Mouse (Mus musculus) CH12.LX (cell line): Measurements from ENCODE around the gene Abcc2. TPM values are rescaled to one million over a fixed set of nuclear protein-coding genes. Genes with fewer than 3 reads are reported as not detected.
A peak's percentile ranks its signal among the peaks of the same experiment; 100 is the strongest.

Source experiments
- DNase-seq: peaks from one replicate; pipeline ENCODE4 v3.0.0-alpha.2; 2013; ENCODE audit errors: extremely low read depth
- H3K27ac ChIP-seq: 2 replicates; pipeline ENCODE4 v1.5.1; 2012; ENCODE audit warnings: low read depth, mild to moderate bottlenecking, control low read depth, moderate library complexity; ENCODE audit not compliant: insufficient read depth
- H3K27me3 ChIP-seq: replicated peaks from 2 replicates; pipeline ENCODE3; 2012; ENCODE audit warnings: inconsistent platforms
- H3K36me3 ChIP-seq, 2 experiments: replicated peaks in 1 of 2; 2 replicates each; pipeline versions ENCODE3 to v1.6.1; 2012; ENCODE audit warnings: inconsistent platforms in 1 of 2, low read length in 1 of 2, mild to moderate bottlenecking in 1 of 2, mixed read lengths in 1 of 2, moderate library complexity in 1 of 2; ENCODE audit not compliant: control insufficient read depth in 1 of 2, insufficient read depth in 1 of 2
- H3K4me1 ChIP-seq, 2 experiments: 2 replicates each; pipeline ENCODE4 v1.6.1; 2012; ENCODE audit warnings: inconsistent platforms in 1 of 2, moderate library complexity in 1 of 2; ENCODE audit not compliant: insufficient read depth in 2 of 2, control insufficient read depth in 1 of 2
- H3K4me2 ChIP-seq: 2 replicates; pipeline ENCODE4 v1.6.1; 2012; ENCODE audit warnings: low read depth, mild to moderate bottlenecking, control low read depth; ENCODE audit not compliant: poor library complexity, insufficient read depth, severe bottlenecking
- H3K4me3 ChIP-seq, 3 experiments: fragments of 150-350 bp in 1 of 3; sonication (generic) in 1 of 3; replicated peaks in 1 of 3; 2 replicates each; pipeline versions ENCODE3 to v1.5.1; 2011 to 2012; ENCODE audit warnings: low read depth in 2 of 3, low read length in 2 of 3, mild to moderate bottlenecking in 2 of 3, moderate library complexity in 2 of 3, control low read depth in 1 of 3, improper control_type of control experiment in 1 of 3, inconsistent platforms in 1 of 3, mixed read lengths in 1 of 3; ENCODE audit not compliant: poor library complexity in 1 of 3
- H3K79me2 ChIP-seq: replicated peaks from 2 replicates; pipeline ENCODE4 v1.6.1; 2012; ENCODE audit warnings: mild to moderate bottlenecking, moderate library complexity; ENCODE audit not compliant: control insufficient read depth, poor library complexity, insufficient read depth, severe bottlenecking; ENCODE audit errors: extremely low read depth
- H3K9ac ChIP-seq: 2 replicates; pipeline ENCODE4 v1.6.1; 2012; ENCODE audit warnings: low read depth, mild to moderate bottlenecking, control low read depth, moderate library complexity; ENCODE audit not compliant: insufficient read depth
- H3K9me3 ChIP-seq: replicated peaks from 2 replicates; pipeline ENCODE3; 2012; ENCODE audit warnings: low read length, inconsistent platforms, mixed read lengths
- BHLHE40 ChIP-seq: IDR thresholded peaks from 2 replicates; pipeline ENCODE4 v1.6.1; 2011; ENCODE audit warnings: mild to moderate bottlenecking, low read depth, low read length, improper control_type of control experiment
- CHD2 ChIP-seq: IDR thresholded peaks from 2 replicates; pipeline ENCODE4 v1.6.1; 2011; ENCODE audit warnings: low read length, improper control_type of control experiment
- CTCF ChIP-seq, 2 experiments: IDR thresholded peaks in 1 of 2; conservative IDR thresholded peaks in 1 of 2; 2 replicates each; pipeline ENCODE4 v1.5.1; 2011 to 2012; ENCODE audit warnings: low read depth in 2 of 2, low read length in 2 of 2, improper control_type of control experiment in 1 of 2, inconsistent platforms in 1 of 2, mild to moderate bottlenecking in 1 of 2, moderate library complexity in 1 of 2
- ELF1 ChIP-seq: IDR thresholded peaks from 2 replicates; pipeline ENCODE4 v1.6.1; 2014; ENCODE audit warnings: low read depth, mild to moderate bottlenecking, inconsistent platforms, low read length, improper control_type of control experiment
- GABPA ChIP-seq: IDR thresholded peaks from 2 replicates; pipeline ENCODE4 v1.6.1; 2012; ENCODE audit warnings: low read depth, low read length, improper control_type of control experiment, inconsistent platforms; ENCODE audit not compliant: insufficient replicate concordance
- HCFC1 ChIP-seq: IDR thresholded peaks from 2 replicates; pipeline ENCODE4 v1.6.1; 2012; ENCODE audit warnings: low read depth, mild to moderate bottlenecking, inconsistent platforms, low read length, improper control_type of control experiment
- JUND ChIP-seq: conservative IDR thresholded peaks from 2 replicates; pipeline ENCODE4 v1.6.1; 2011; ENCODE audit warnings: low read depth, low read length, improper control_type of control experiment
- KAT2A ChIP-seq: IDR thresholded peaks from 2 replicates; pipeline ENCODE4 v1.6.1; 2012; ENCODE audit warnings: low read length, improper control_type of control experiment, inconsistent platforms; ENCODE audit not compliant: insufficient replicate concordance
- MAZ ChIP-seq: IDR thresholded peaks from 2 replicates; pipeline ENCODE4 v1.6.1; 2012; ENCODE audit warnings: low read depth, mild to moderate bottlenecking, inconsistent platforms, low read length, improper control_type of control experiment, moderate library complexity
- MXI1 ChIP-seq: IDR thresholded peaks from 2 replicates; pipeline ENCODE4 v1.6.1; 2011; ENCODE audit warnings: mild to moderate bottlenecking, low read depth, low read length, improper control_type of control experiment
- MYC ChIP-seq: IDR thresholded peaks from 2 replicates; pipeline ENCODE4 v1.6.1; 2011; ENCODE audit warnings: low read depth, mild to moderate bottlenecking, improper control_type of control experiment, low read length
- NRF1 ChIP-seq: IDR thresholded peaks from 2 replicates; pipeline ENCODE4 v1.6.1; 2014; ENCODE audit warnings: low read depth, mild to moderate bottlenecking, inconsistent platforms, low read length, improper control_type of control experiment, moderate library complexity
- POLR2AphosphoS2 ChIP-seq: IDR thresholded peaks from 2 replicates; pipeline ENCODE4 v1.6.1; 2011; ENCODE audit warnings: low read depth, low read length, improper control_type of control experiment
- RAD21 ChIP-seq: IDR thresholded peaks from 2 replicates; pipeline ENCODE4 v1.6.1; 2011; ENCODE audit warnings: low read depth, mild to moderate bottlenecking, low read length, improper control_type of control experiment, moderate library complexity
- RCOR1 ChIP-seq: conservative IDR thresholded peaks from 2 replicates; pipeline ENCODE4 v1.6.1; 2012; ENCODE audit warnings: low read depth, mild to moderate bottlenecking, inconsistent platforms, low read length, improper control_type of control experiment
- SMC3 ChIP-seq: IDR thresholded peaks from 2 replicates; pipeline ENCODE4 v1.6.1; 2011; ENCODE audit warnings: low read depth, low read length, improper control_type of control experiment
- TBP ChIP-seq: conservative IDR thresholded peaks from 2 replicates; pipeline ENCODE4 v1.6.1; 2011; ENCODE audit warnings: low read depth, low read length, improper control_type of control experiment
- TCF12 ChIP-seq: IDR thresholded peaks from 2 replicates; pipeline ENCODE4 v1.6.1; 2014; ENCODE audit warnings: low read depth, mild to moderate bottlenecking, inconsistent platforms, low read length, improper control_type of control experiment
- USF1 ChIP-seq: IDR thresholded peaks from 2 replicates; pipeline ENCODE4 v1.6.1; 2014; ENCODE audit warnings: low read depth, mild to moderate bottlenecking, inconsistent platforms, low read length, improper control_type of control experiment
- ZKSCAN1 ChIP-seq: IDR thresholded peaks from 2 replicates; pipeline ENCODE4 v1.6.1; 2012; ENCODE audit warnings: low read depth, inconsistent platforms, low read length, improper control_type of control experiment, borderline replicate concordance
- dilution Hi-C: fragments of 300-500 bp; cut with MboI; formaldehyde crosslinking; loops from 2 replicates; pipeline ENCODE4 v1.14.3; 2020; ENCODE audit warnings: low sequenced_read_pairs; ENCODE audit not compliant: extremely low pct_unique_long_range_greater_than_20kb, extremely low pct_ligation_motif_present
- in situ Hi-C: fragments of 300-500 bp; cut with MboI; formaldehyde crosslinking; loops from 3 replicates; pipeline ENCODE4 v1.14.3; 2019; ENCODE audit warnings: low sequenced_read_pairs, low pct_ligation_motif_present, low pct_unique_long_range_greater_than_20kb, mixed read lengths
- polyA plus RNA-seq: library from polyadenylated mRNA; unstranded; fragments of >175 nt; gene quantifications from 2 replicates; pipeline ENCODE4 v1.2.1, GENCODE M21; 2012; ENCODE audit warnings: low read depth; ENCODE audit not compliant: insufficient read length
- total RNA-seq, 2 experiments: library from RNA; depleted of rRNA; stranded (reverse); fragments of 300-350 nt in 1 of 2; fragments of >200 nt in 1 of 2; gene quantifications; 2 replicates each; pipeline ENCODE4 v1.2.3; 2012 to 2014

Gene Abcc2
- total and polyA plus RNA-seq, 3 experiments, result 0.08 to 0.39 (median 0.09) TPM

- H3K27me3 ChIP-seq, result no peaks in the 10 kb centered on the region
- DNase-seq, result no peak
- H3K4me1 ChIP-seq, result peaks cover 7 to 44% of the 10 kb centered on the region in 2 experiments
- TF ChIP-seq POLR2AphosphoS2, result no peak
- no peak for TF ChIP-seq MAZ
- TF ChIP-seq GABPA, result no peak
- no peak for TF ChIP-seq KAT2A
- TF ChIP-seq HCFC1, result no peak
- TF ChIP-seq ELF1, result no peak
- no peak for TF ChIP-seq CTCF (conservative IDR thresholded peaks at IDR 0.05 in 1 of 2, IDR thresholded peaks at IDR 0.05 in 1 of 2; ENCODE audit: low read depth in 2 of 2, low read length in 2 of 2)
- no peak for TF ChIP-seq TCF12
- TF ChIP-seq CHD2, result no peak
- no peak for TF ChIP-seq MXI1
- no peak for TF ChIP-seq JUND
- no peak for TF ChIP-seq USF1
- no peak for TF ChIP-seq NRF1
- no peak for TF ChIP-seq RCOR1
- no peak for TF ChIP-seq BHLHE40
- TF ChIP-seq TBP, result no peak
- TF ChIP-seq ZKSCAN1, result no peak
- in situ Hi-C loops, result loop anchor here (5.0 to 25.0 kb wide), 5 partner anchors 77 to 243 kb away; partner anchors contain the start of gene Got1
- H3K36me3 ChIP-seq, result peaks cover 4 to 26% of the 10 kb centered on the region in 2 experiments
- no peaks in the 10 kb centered on the region for H3K9me3 ChIP-seq
- H3K9ac ChIP-seq, result no peak overlapping the region
- H3K79me2 ChIP-seq, result peaks cover 3% of the 10 kb centered on the region; the same call in 1 of the 2 replicates
- no peak overlapping the region for H3K27ac ChIP-seq
- no peak overlapping the region for H3K4me2 ChIP-seq
- dilution Hi-C loops, result no loop called here
- no peak overlapping the region for H3K4me3 ChIP-seq
Observed at GRCm38 (mm10) chr19:43754872-43755271, 27.1 kb upstream of the Abcc2 start.

GRCm38 (mm10) chr19:43760504-43760903, 21.5 kb upstream of the Abcc2 start:
- Histone ChIP-seq H3K36me3 (peaks cover 3 to 15% of the 10 kb centered on the region in 2 experiments), H3K4me1 (peaks cover 4 to 37% of the 10 kb centered on the region in 2 experiments; a peak in 3 of 4 replicates), H3K9me3 (no peaks in the 10 kb centered on the region), H3K27ac (no peak overlapping the region), H3K4me2 (no peak overlapping the region), H3K79me2 (no peaks in the 10 kb centered on the region), H3K27me3 (no peaks in the 10 kb centered on the region), H3K4me3 (no peak overlapping the region), H3K9ac (no peak overlapping the region)
- dilution Hi-C loops, result no loop called here
- in situ Hi-C loops, result loop anchor here (25.0 kb wide), 1 partner anchor 248 kb away; the partner anchor contains the start of gene Got1
- TF ChIP-seq SMC3, result peak; percentile 77
- TF ChIP-seq RAD21, result peak; percentile 70
- TF ChIP-seq GABPA, result no peak
- 0 out of 2 replicates have a peak, but pooled peaks have one; percentile 20 for TF ChIP-seq MYC
- peak; percentile 58 to 87 for TF ChIP-seq CTCF (conservative IDR thresholded peaks at IDR 0.05 in 1 of 2, IDR thresholded peaks at IDR 0.05 in 1 of 2; ENCODE audit: low read depth in 2 of 2, low read length in 2 of 2)
- DNase-seq, result peak; percentile 83
